Mouse (Mus musculus) bone marrow, adult 2 months (tissue): Measurements from ENCODE around the gene En2.

ENCODE experiments used
- CTCF ChIP-seq: fragments of 200-500 bp; IDR thresholded peaks from 2 replicates; pipeline ENCODE4 v1.5.1; 2011; ENCODE audit warnings: low read length, control low read depth; ENCODE audit not compliant: control insufficient read depth, insufficient read depth
- POLR2A ChIP-seq: fragments of 200-500 bp; IDR thresholded peaks from 2 replicates; pipeline ENCODE4 v1.6.1; 2011; ENCODE audit warnings: low read depth, mild to moderate bottlenecking, control low read depth, low read length, borderline replicate concordance; ENCODE audit not compliant: control insufficient read depth

DNA sequence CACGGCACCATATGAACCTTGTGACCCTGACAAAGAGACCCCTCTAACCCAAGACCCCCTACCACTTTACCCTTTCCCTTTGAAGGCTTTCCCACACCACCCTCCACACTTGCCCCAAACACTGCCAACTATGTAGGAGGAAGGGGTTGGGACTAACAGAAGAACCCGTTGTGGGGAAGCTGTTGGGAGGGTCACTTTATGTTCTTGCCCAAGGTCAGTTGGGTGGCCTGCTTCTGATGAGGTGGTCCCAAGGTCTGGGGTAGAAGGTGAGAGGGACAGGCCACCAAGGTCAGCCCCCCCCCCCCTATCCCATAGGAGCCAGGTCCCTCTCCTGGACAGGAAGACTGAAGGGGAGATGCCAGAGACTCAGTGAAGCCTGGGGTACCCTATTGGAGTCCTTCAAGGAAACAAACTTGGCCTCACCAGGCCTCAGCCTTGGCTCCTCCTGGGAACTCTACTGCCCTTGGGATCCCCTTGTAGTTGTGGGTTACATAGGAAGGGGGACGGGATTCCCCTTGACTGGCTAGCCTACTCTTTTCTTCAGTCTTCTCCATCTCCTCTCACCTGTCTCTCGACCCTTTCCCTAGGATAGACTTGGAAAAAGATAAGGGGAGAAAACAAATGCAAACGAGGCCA, 3.8 kb downstream of the En2 start:
- no peak for TF ChIP-seq POLR2A
- TF ChIP-seq CTCF, result no peak
